Mouse (Mus musculus): Measurements from ENCODE around the gene Wdr31.

DNA sequence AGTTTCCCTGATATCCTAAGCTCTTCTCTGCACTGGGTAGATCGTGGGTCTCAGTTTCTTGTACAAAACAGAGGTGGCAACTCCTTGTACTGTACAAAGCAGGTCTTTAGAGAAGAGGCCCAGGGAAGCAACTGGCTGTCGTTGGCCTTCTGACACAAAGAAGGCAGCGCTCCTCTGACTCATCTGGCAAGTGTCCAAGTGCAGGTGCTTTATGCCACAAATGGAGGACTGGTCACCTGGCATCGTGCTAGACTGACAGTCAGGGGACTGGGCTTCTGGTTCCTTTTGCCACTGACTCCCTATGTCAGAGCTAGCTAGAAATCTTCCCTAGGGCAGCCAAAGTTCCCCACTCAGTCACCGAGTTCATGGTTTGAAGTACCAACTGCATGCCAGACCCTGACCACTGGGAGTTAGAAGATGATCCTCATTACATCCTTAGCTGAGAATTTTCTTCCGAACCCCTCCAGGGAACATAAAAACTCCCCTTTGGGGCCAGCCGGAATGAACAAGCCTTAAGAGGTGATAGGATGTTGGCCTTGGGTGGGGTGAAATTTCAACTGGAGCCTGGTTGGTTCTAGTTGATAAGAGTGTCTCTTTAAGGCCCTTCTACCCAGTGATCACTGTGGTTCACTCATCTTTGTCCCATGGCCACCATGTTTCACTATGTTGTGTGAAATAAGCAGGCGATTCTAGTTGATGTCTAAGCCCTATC lies 14.9 kb upstream of the Wdr31 start:
- TF ChIP-seq CTCF (IDR thresholded peaks at IDR 0.05; ENCODE audit: low read depth) (no peak), EP300 (IDR thresholded peaks at IDR 0.05; ENCODE audit: low read depth) (no peak)

Measured in liver, postnatal 0 days (tissue).